Mouse (Mus musculus): Measurements from ENCODE around the gene Olfr1499. TPM values are rescaled to one million over a fixed set of nuclear protein-coding genes. Genes with fewer than 3 reads are reported as not detected.
"Not testable (repeated sequence)": the region's sequence is repeated elsewhere in the genome, so short reads cannot be mapped to it uniquely, and the experiment has no call there.

Olfr1499 gene
- polyA plus RNA-seq (2012; rRNA removed) = not detected in 2 replicates

DNA sequence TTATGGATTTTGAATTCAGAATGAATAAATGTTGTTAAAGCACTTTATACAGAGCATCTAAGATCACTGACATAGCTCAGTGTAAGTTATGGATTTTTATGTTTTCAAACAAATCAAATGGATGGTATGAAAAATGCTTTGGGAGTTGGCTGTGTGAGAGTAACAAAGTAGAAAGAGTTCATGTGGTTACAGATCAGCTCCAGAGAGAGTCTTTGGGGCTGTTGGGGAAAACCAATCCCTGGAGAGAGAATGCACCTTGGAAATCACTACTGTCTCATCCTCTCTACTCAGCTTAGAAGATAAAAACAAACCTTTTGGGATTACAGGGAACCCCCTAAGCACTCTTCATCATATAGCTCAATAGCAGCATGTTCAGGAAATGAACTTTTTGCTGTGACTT, at the start of gene Olfr1499:
TSS of gene Olfr1499 (minus strand) at position 101 of the 400 bp plus-strand sequence.
- no peak within 1 kb of the TSS for H3K4me3 ChIP-seq (ENCODE audit: low read depth, low read length)
- TF ChIP-seq POLR2A (IDR thresholded peaks at IDR 0.05; ENCODE audit: low read depth, low read length) = no peak
- no peak within 1 kb of the TSS for H3K27ac ChIP-seq (ENCODE audit: insufficient read depth, low read depth, low read length)
- H3K36me3 ChIP-seq (ENCODE audit: control insufficient read depth, insufficient read depth, low read length) = no peaks in the 10 kb centered on the region
- no peaks in the 10 kb centered on the region for H3K27me3 ChIP-seq (ENCODE audit: control insufficient read depth, insufficient read depth, low read length)
- H3K4me1 ChIP-seq (ENCODE audit: control insufficient read depth, insufficient read depth, insufficient read length, low read length) = no peaks in the 10 kb centered on the region

DNA sequence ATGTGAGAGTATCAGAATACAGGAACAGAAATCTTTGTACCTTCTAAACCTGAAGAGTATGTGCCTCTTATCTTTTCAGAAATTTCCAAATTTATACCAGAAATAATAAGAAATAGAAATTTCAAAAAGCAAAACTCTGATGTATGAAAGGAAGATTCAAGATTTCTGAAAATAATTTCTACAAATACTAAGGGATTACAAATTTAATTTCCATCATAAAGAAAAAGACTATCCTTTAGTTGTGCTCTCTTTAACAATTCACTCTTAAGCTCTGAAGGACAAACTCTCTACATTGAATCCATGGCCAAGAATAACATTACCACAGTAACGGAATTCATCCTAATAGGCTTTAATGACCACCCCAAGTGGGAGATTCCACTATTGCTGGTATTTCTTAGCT, 42.2 kb upstream of the Olfr1499 start, which contains the start of gene Olfr1502:
TSS of gene Olfr1502 (plus strand) at position 301 of the 400 bp plus-strand sequence.
- TF ChIP-seq CTCF (IDR thresholded peaks at IDR 0.05; ENCODE audit: extremely low read depth, insufficient read length, insufficient replicate concordance, low read depth, low read length) = no peak
- TF ChIP-seq POLR2A (IDR thresholded peaks at IDR 0.05; ENCODE audit: low read depth, low read length) = no peak
- WGBS = 82% methylated on average over 1 of the region's 1 CpGs
- Histone ChIP-seq H3K27ac (ENCODE audit: insufficient read depth, low read depth, low read length) (no peak within 1 kb of the TSS), H3K27me3 (ENCODE audit: control insufficient read depth, insufficient read depth, low read length) (no peaks in the 10 kb centered on the region), H3K4me3 (ENCODE audit: low read depth, low read length) (no peak within 1 kb of the TSS), H3K36me3 (ENCODE audit: control insufficient read depth, insufficient read depth, low read length) (no peaks in the 10 kb centered on the region), H3K4me1 (ENCODE audit: control insufficient read depth, insufficient read depth, insufficient read length, low read length) (no peaks in the 10 kb centered on the region)

DNA sequence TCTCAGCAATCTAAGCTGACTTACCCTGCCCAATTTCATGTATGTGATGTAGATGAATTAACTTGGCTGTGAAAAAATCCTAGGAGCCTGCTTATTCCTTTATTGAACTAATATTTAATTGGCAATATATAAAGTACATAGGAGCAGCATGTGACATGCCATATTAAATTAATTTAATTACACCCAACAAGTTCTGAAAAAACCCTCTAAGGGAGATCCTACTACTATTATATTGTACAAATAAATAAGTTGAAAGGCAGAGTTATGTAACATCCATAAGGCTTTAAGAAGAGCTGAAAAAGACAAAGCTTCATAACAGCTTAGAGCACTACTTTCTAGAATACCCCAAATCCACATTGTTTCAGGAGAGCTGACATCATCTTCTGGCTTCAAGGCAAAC, 31.3 kb upstream of the Olfr1499 start, which contains the start of gene Olfr1501:
TSS of gene Olfr1501 (minus strand) at position 101 of the 400 bp plus-strand sequence.
- not testable (repeated sequence) for H3K27ac ChIP-seq (ENCODE audit: insufficient read depth, low read depth, low read length); H3K27me3 ChIP-seq (ENCODE audit: control insufficient read depth, insufficient read depth, low read length); H3K4me3 ChIP-seq (ENCODE audit: low read depth, low read length); H3K36me3 ChIP-seq (ENCODE audit: control insufficient read depth, insufficient read depth, low read length); H3K4me1 ChIP-seq (ENCODE audit: control insufficient read depth, insufficient read depth, insufficient read length, low read length)

- H3K4me1 ChIP-seq (ENCODE audit: control insufficient read depth, insufficient read depth, insufficient read length, low read length) = no peaks in the 10 kb centered on the region
Measured at GRCm38 (mm10) chr19:13830388-13830787, 11.1 kb upstream of the Olfr1499 start, which contains the start of gene Olfr1500. TSS of gene Olfr1500 (minus strand) at chr19:13830488.

DNA sequence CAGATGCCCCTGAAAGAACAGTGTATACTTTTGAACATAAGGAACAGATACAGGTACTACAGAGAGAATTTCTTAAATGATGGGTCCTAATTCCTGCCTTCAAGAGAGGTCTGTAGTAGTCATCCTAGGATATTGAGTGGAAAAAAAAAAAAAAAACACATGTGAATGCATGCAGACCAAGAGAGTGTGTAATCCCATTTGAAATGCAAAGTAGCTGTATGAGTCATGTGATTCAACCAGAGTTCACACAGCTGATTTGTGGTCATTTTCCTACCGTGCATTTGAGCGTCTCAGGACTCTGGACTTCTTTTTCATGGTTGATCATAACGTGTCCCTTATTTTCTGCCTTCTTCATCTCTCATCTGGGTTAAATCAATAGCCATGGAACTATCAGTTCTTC, 9.2 kb upstream of the Olfr1499 start:
- no peaks in the 10 kb centered on the region for H3K27me3 ChIP-seq (ENCODE audit: control insufficient read depth, insufficient read depth, low read length)
- H3K27ac ChIP-seq (ENCODE audit: insufficient read depth, low read depth, low read length) = no peak overlapping the region
- H3K36me3 ChIP-seq (ENCODE audit: control insufficient read depth, insufficient read depth, low read length) = no peaks in the 10 kb centered on the region
- 71% methylated on average over 3 of the region's 3 CpGs for WGBS
- no peak overlapping the region for H3K4me3 ChIP-seq (ENCODE audit: low read depth, low read length)
- H3K4me1 ChIP-seq (ENCODE audit: control insufficient read depth, insufficient read depth, insufficient read length, low read length) = no peaks in the 10 kb centered on the region
- no peak for TF ChIP-seq CTCF (IDR thresholded peaks at IDR 0.05; ENCODE audit: extremely low read depth, insufficient read length, insufficient replicate concordance, low read depth, low read length)
- no peak for TF ChIP-seq POLR2A (IDR thresholded peaks at IDR 0.05; ENCODE audit: low read depth, low read length)

More at GRCm38 (mm10) chr19:13830388-13830787, 11.1 kb upstream of the Olfr1499 start, which contains the start of gene Olfr1500:
- Histone ChIP-seq H3K27ac (ENCODE audit: insufficient read depth, low read depth, low read length) (no peak within 1 kb of the TSS), H3K36me3 (ENCODE audit: control insufficient read depth, insufficient read depth, low read length) (no peaks in the 10 kb centered on the region), H3K4me3 (ENCODE audit: low read depth, low read length) (no peak within 1 kb of the TSS), H3K27me3 (ENCODE audit: control insufficient read depth, insufficient read depth, low read length) (no peaks in the 10 kb centered on the region)
- TF ChIP-seq POLR2A (IDR thresholded peaks at IDR 0.05; ENCODE audit: low read depth, low read length) = no peak
- TF ChIP-seq CTCF (IDR thresholded peaks at IDR 0.05; ENCODE audit: extremely low read depth, insufficient read length, insufficient replicate concordance, low read depth, low read length) = no peak

GRCm38 (mm10) chr19:13820847-13821246, 1.6 kb upstream of the Olfr1499 start:
- Histone ChIP-seq H3K27ac (ENCODE audit: insufficient read depth, low read depth, low read length) (no peak overlapping the region), H3K4me1 (ENCODE audit: control insufficient read depth, insufficient read depth, insufficient read length, low read length) (no peaks in the 10 kb centered on the region), H3K27me3 (ENCODE audit: control insufficient read depth, insufficient read depth, low read length) (no peaks in the 10 kb centered on the region), H3K36me3 (ENCODE audit: control insufficient read depth, insufficient read depth, low read length) (no peaks in the 10 kb centered on the region), H3K4me3 (ENCODE audit: low read depth, low read length) (no peak overlapping the region)
- 47% methylated on average over 5 of the region's 5 CpGs for WGBS
- TF ChIP-seq CTCF (IDR thresholded peaks at IDR 0.05; ENCODE audit: extremely low read depth, insufficient read length, insufficient replicate concordance, low read depth, low read length) (no peak), POLR2A (IDR thresholded peaks at IDR 0.05; ENCODE audit: low read depth, low read length) (no peak)

DNA sequence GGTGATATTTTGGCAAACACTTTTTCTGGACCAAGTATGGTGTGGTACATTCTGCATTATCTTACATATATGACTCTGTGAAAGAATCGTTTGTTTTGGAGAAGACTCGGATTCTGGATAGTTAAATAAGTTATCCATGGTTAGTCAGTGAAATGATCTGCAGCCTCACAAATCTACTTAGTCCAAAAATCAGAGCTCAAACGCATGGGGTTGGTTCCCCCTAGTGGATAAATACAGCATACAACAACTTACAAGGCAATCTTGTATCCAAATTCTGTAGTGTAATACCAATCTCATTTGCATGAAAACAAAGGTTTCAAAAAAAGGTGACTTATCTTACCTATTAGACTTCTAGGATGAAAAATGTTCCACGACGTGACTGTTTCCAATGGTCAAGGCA, 420 bp downstream of the Olfr1499 start:
- H3K27me3 ChIP-seq (ENCODE audit: control insufficient read depth, insufficient read depth, low read length) = no peaks in the 10 kb centered on the region
- no peak overlapping the region for H3K4me3 ChIP-seq (ENCODE audit: low read depth, low read length)
- WGBS = 29% methylated on average over 5 of the region's 5 CpGs
- no peaks in the 10 kb centered on the region for H3K36me3 ChIP-seq (ENCODE audit: control insufficient read depth, insufficient read depth, low read length)
- no peak overlapping the region for H3K27ac ChIP-seq (ENCODE audit: insufficient read depth, low read depth, low read length)
- no peaks in the 10 kb centered on the region for H3K4me1 ChIP-seq (ENCODE audit: control insufficient read depth, insufficient read depth, insufficient read length, low read length)
- no peak for TF ChIP-seq POLR2A (IDR thresholded peaks at IDR 0.05; ENCODE audit: low read depth, low read length)

- Histone ChIP-seq H3K4me1 (ENCODE audit: control insufficient read depth, insufficient read depth, insufficient read length, low read length) (no peaks in the 10 kb centered on the region), H3K27ac (ENCODE audit: insufficient read depth, low read depth, low read length) (no peak overlapping the region), H3K27me3 (ENCODE audit: control insufficient read depth, insufficient read depth, low read length) (no peaks in the 10 kb centered on the region), H3K4me3 (ENCODE audit: low read depth, low read length) (no peak overlapping the region), H3K36me3 (ENCODE audit: control insufficient read depth, insufficient read depth, low read length) (no peaks in the 10 kb centered on the region)
- 52% methylated on average over 2 of the region's 2 CpGs for WGBS
- TF ChIP-seq POLR2A (IDR thresholded peaks at IDR 0.05; ENCODE audit: low read depth, low read length) (no peak), CTCF (IDR thresholded peaks at IDR 0.05; ENCODE audit: extremely low read depth, insufficient read length, insufficient replicate concordance, low read depth, low read length) (no peak)
Measured at GRCm38 (mm10) chr19:13812823-13813222, 6.4 kb downstream of the Olfr1499 start.

- 55% methylated on average over 1 of the region's 1 CpGs for WGBS
- H3K27ac ChIP-seq (ENCODE audit: insufficient read depth, low read depth, low read length); H3K4me1 ChIP-seq (ENCODE audit: control insufficient read depth, insufficient read depth, insufficient read length, low read length); H3K27me3 ChIP-seq (ENCODE audit: control insufficient read depth, insufficient read depth, low read length); H3K36me3 ChIP-seq (ENCODE audit: control insufficient read depth, insufficient read depth, low read length); H3K4me3 ChIP-seq (ENCODE audit: low read depth, low read length): not testable (repeated sequence)
Measured at GRCm38 (mm10) chr19:13805486-13805885, 13.8 kb downstream of the Olfr1499 start.
